Mouse (Mus musculus) layer of hippocampus, adult 2 months (tissue): Measurements from ENCODE around the gene Selenbp1. TPM values are rescaled to one million over a fixed set of nuclear protein-coding genes. Genes with fewer than 3 reads are reported as not detected.
A peak's percentile ranks its signal among the peaks of the same experiment; 100 is the strongest.
"Not testable (repeated sequence)": the region's sequence is repeated elsewhere in the genome, so short reads cannot be mapped to it uniquely, and the experiment has no call there.

Experiments used
- DNase-seq, 2 experiments: peaks; one replicate each; pipeline ENCODE4 v3.0.0; 2022; ENCODE audit warnings: low spot score in 2 of 2
- H3K27ac ChIP-seq: fragments of 200-600 bp; 2 replicates; pipeline ENCODE4 v1.8.1; 2022
- H3K4me3 ChIP-seq: fragments of 200-600 bp; 2 replicates; pipeline ENCODE4 v1.8.1; 2022; ENCODE audit warnings: mild to moderate bottlenecking
- CTCF ChIP-seq: fragments of 200-600 bp; conservative IDR thresholded peaks from 2 replicates; pipeline ENCODE4 v1.8.1; 2022; ENCODE audit warnings: antibody characterized with exemption, mild to moderate bottlenecking, moderate library complexity
- total RNA-seq, 2 experiments: library from RNA; stranded (reverse); gene quantifications; 2 replicates each; pipeline ENCODE4 v1.2.3; 2021

The Selenbp1 gene
- total RNA-seq, 2 experiments from 2014 or later: 10.3 to 10.5 TPM

- no peak overlapping the region for H3K27ac ChIP-seq
- no peak overlapping the region for H3K4me3 ChIP-seq
- no peak for DNase-seq
- no peak for TF ChIP-seq CTCF
Observed at GRCm38 (mm10) chr3:94918845-94919244, 14.0 kb upstream of the Selenbp1 start.

DNA sequence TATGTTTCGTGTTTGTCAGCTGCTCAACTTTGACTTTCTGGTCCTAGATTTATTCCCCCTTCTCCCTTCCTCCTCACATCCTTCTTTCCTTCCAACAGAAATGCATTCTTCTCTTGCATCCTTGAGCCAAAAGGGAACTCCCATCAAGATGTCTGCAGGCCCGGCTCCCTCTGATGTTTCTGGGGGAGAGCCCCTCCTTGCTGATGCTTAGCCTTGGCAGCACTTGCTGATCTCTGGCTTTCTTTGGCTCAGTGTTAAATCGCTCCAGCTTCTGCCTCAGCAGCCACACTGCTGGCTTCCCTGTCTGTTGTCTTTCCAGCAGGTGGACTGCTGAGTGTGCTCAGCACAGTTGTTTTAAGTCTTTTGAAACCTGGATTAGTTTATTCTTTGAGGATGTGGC, 11.8 kb upstream of the Selenbp1 start:
- no peak for TF ChIP-seq CTCF
- DNase-seq: no peak
- no peak overlapping the region for H3K27ac ChIP-seq
- H3K4me3 ChIP-seq: no peak overlapping the region

GRCm38 (mm10) chr3:94922333-94922732, 10.5 kb upstream of the Selenbp1 start:
- Histone ChIP-seq H3K4me3 (no peak overlapping the region), H3K27ac (no peak overlapping the region)
- no peak for DNase-seq
- TF ChIP-seq CTCF: no peak

DNA sequence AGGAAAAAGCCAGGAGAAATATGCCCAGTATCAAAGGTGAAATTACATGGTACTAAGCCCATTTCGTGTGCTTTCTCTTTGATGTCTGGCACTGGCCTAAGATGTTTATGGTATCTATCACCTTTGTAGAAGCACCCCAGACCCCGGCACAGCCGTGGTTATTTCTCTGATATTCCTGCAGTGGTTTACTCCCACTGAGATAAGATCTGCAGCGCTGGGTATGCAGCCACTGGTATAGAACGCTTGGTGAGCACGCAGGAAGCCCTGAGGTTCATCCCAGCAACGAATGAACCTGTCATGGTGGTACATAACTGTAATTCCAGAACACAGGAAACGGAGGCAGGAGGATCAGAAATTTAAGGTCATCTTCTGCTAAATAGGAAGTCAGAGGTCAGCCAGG, 8.2 kb upstream of the Selenbp1 start:
- DNase-seq: no peak
- Histone ChIP-seq H3K4me3 (no peak overlapping the region), H3K27ac (no peak overlapping the region)
- TF ChIP-seq CTCF: no peak

- H3K27ac ChIP-seq, H3K4me3 ChIP-seq, DNase-seq: not testable (repeated sequence)
Observed at GRCm38 (mm10) chr3:94926301-94926736, 6.5 kb upstream of the Selenbp1 start.

- H3K27ac ChIP-seq, H3K4me3 ChIP-seq, DNase-seq: not testable (repeated sequence)
Observed at GRCm38 (mm10) chr3:94928979-94929378, 3.9 kb upstream of the Selenbp1 start.

GRCm38 (mm10) chr3:94930386-94931266, 2.2 kb upstream of the Selenbp1 start:
- H3K27ac ChIP-seq, H3K4me3 ChIP-seq: not testable (repeated sequence)

DNA sequence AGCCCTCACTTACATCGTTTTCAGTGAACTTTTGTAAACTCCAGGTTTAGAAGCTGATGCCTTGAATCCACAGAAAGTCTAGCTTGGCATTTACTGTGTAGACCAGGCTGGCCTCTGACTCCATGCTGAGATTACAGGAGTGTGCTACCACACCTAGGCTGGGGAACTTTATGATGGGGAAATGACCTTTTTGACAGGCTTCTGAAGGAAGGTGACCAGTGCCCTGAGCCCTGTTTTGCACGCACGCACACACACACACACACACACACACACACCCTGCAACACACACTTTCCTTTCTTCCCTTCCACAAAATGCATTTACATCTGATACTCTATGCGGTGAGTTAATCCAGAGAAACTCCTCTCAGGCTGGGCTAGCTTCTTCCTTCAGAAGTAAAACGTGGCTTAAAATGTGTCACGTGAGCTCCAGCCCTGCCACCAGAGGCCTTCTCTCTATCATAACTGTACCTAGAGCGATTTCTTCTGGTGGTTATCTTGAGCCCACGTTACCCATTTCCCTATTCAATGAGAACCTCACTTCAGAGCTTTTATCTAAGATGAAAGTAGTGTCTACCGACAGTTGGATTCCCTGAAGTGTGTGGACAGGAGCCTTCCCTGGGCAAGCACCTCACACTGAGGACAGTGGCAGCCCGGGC, 1.3 kb upstream of the Selenbp1 start:
- DNase-seq, H3K27ac ChIP-seq, H3K4me3 ChIP-seq: not testable (repeated sequence)

More at GRCm38 (mm10) chr3:94930386-94931266, 2.2 kb upstream of the Selenbp1 start:
- DNase-seq: not testable (repeated sequence)

DNA sequence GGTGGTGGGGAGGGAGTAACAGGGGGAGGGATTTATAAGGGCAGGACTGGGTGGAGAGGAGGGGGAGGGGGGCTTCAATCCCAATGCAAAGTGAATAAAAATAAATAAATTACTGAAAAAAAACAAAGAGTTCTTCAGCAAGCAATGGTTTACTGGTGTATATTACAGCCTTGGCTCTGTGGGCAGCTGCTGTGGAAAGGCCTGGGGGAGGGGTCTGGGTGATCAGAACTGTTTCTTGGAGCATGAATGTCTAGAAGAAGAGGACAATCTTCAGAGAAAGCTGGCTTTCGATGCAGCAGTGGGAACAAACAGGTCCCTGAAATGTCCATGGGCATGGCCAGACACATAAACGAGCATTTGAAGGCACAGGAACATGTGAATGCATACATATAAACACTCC, 577 bp upstream of the Selenbp1 start:
- peak overlapping the region; percentile 74; the same call in 1 of the 2 replicates for H3K27ac ChIP-seq
- not testable (repeated sequence) for DNase-seq, H3K4me3 ChIP-seq

GRCm38 (mm10) chr3:94933604-94934003, 748 bp downstream of the Selenbp1 start:
- not testable (repeated sequence) for DNase-seq

DNA sequence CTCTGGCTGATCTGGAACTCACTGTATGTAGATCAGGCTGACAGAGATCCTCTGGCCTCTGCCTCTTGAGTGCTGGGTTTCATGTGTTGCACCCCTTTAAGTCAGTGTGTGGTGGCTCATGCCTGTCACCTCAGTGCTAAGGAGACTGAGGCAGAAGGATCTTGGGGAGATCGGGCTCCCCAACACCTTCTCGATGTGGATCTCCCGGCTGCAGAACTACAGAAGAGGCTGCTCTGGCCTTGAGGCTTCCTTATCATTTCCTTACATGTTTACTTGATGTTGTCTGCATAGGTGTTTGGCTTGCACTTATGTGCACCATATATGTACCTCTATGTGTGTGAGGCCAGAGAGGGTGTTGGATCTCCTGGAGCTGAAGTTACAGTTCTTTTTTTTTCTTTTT, 1.7 kb downstream of the Selenbp1 start:
- H3K27ac ChIP-seq, H3K4me3 ChIP-seq, DNase-seq: not testable (repeated sequence)

More at GRCm38 (mm10) chr3:94933604-94934003, 748 bp downstream of the Selenbp1 start:
- H3K4me3 ChIP-seq, H3K27ac ChIP-seq: not testable (repeated sequence)

DNA sequence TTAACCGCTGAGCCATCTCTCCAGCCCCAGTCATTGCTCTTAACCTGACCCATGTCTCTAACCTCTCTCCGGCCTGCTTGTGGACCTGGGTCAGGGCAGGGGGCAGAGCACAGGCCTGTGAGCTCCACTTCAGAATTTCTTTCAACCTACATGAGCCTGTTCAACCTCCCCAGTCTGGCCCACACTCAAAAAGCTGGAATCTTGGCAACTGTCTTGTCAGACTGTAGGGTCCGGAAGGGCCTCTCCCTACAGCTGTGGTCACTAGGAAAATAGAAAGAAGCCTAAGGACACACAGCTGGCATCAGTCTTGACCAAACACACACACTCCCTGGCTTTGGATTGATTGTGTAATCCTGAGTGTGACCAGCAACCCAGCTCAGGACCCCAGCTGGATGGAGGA, 2.5 kb downstream of the Selenbp1 start:
- not testable (repeated sequence) for DNase-seq, H3K27ac ChIP-seq

GRCm38 (mm10) chr3:94936147-94936546, 3.3 kb downstream of the Selenbp1 start:
- H3K27ac ChIP-seq: not testable (repeated sequence)

More for the DNA sequence above, 2.5 kb downstream of the Selenbp1 start:
- H3K4me3 ChIP-seq: not testable (repeated sequence)

GRCm38 (mm10) chr3:94937194-94937593, 4.3 kb downstream of the Selenbp1 start:
- H3K4me3 ChIP-seq, H3K27ac ChIP-seq, DNase-seq: not testable (repeated sequence)

More at GRCm38 (mm10) chr3:94936147-94936546, 3.3 kb downstream of the Selenbp1 start:
- not testable (repeated sequence) for DNase-seq, H3K4me3 ChIP-seq

GRCm38 (mm10) chr3:94940033-94940432, 7.2 kb downstream of the Selenbp1 start:
- H3K27ac ChIP-seq, DNase-seq, H3K4me3 ChIP-seq: not testable (repeated sequence)

- DNase-seq, H3K4me3 ChIP-seq: not testable (repeated sequence)
Observed at GRCm38 (mm10) chr3:94942211-94942967, 9.5 kb downstream of the Selenbp1 start.

More at GRCm38 (mm10) chr3:94942211-94942967, 9.5 kb downstream of the Selenbp1 start:
- H3K27ac ChIP-seq: not testable (repeated sequence)
